Mouse (Mus musculus): ENCODE data around the gene Stoml1. TPM values are rescaled to one million over a fixed set of nuclear protein-coding genes. Genes with fewer than 3 reads are reported as not detected.

The Stoml1 gene
- polyA plus RNA-seq, 1 experiment, result 32.5 TPM

DNA sequence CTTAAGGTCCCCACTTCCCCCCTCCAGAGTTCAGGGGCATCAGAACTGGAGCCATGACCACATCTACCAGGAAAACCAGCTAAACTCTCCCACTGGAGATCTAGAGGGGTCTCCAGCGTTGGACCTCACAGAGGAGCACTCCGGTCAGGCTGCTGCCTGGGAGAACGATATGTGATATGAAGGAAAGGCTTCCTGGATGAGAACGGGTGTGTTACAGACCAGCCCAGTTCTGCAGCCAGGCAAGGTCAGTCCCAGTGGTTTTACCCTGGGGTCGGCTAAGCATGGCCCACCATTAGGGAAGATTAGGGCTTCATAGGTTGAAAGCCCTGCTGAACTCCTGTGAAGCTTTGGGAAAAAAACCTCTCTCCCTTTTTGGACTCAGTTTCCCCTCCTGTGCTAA is 39.6 kb upstream of the Stoml1 start:
- Histone ChIP-seq H3K36me3 (ENCODE audit: control insufficient read depth, insufficient read depth, low read length) (no peaks in the 10 kb centered on the region), H3K27ac (ENCODE audit: insufficient read depth, low read depth, low read length) (no peak overlapping the region), H3K27me3 (replicated peaks; ENCODE audit: control insufficient read depth, insufficient read depth, low read length) (no peaks in the 10 kb centered on the region), H3K4me3 (ENCODE audit: insufficient read depth, low read depth, low read length) (no peak overlapping the region), H3K4me1 (ENCODE audit: control insufficient read depth, insufficient read depth, low read length) (no peaks in the 10 kb centered on the region)
- no peak for TF ChIP-seq POLR2A (IDR thresholded peaks at IDR 0.05; ENCODE audit: low read depth, low read length)
- no peak for TF ChIP-seq CTCF (conservative IDR thresholded peaks at IDR 0.05; ENCODE audit: insufficient read depth, insufficient read length, low read depth, low read length)
- no peak for DNase-seq
- WGBS, result 54% methylated on average over 5 of the region's 5 CpGs

DNA sequence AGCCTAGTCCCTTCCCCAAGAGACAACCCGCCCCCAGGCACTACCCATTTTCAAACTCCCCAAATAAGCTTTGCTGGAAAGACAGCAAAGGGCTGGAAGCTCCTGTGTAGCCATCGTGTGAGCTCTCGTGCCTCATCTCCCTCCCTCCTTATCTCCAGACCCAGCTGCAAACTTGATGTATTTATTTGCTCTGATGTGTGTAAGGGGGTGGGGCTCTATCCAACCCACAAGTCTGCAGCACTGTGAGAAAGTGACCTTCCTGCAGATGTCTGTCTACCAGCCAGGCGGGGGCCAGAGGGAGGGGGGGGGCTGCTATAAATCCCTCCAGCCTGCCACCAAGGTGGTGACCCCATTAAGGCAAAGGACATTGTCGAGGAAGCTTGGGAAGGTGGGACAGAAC is 39.1 kb upstream of the Stoml1 start:
- Histone ChIP-seq H3K27me3 (replicated peaks; ENCODE audit: control insufficient read depth, insufficient read depth, low read length) (no peaks in the 10 kb centered on the region), H3K4me3 (ENCODE audit: insufficient read depth, low read depth, low read length) (no peak overlapping the region), H3K27ac (ENCODE audit: insufficient read depth, low read depth, low read length) (0 out of 2 replicates have a peak overlapping the region, but pooled peaks have one; percentile 35), H3K36me3 (ENCODE audit: control insufficient read depth, insufficient read depth, low read length) (no peaks in the 10 kb centered on the region), H3K4me1 (ENCODE audit: control insufficient read depth, insufficient read depth, low read length) (no peaks in the 10 kb centered on the region)
- 16% methylated on average over 5 of the region's 5 CpGs for WGBS
- TF ChIP-seq POLR2A (IDR thresholded peaks at IDR 0.05; ENCODE audit: low read depth, low read length), result no peak
- no peak for TF ChIP-seq CTCF (conservative IDR thresholded peaks at IDR 0.05; ENCODE audit: insufficient read depth, insufficient read length, low read depth, low read length)
- DNase-seq, result peak; percentile 73

DNA sequence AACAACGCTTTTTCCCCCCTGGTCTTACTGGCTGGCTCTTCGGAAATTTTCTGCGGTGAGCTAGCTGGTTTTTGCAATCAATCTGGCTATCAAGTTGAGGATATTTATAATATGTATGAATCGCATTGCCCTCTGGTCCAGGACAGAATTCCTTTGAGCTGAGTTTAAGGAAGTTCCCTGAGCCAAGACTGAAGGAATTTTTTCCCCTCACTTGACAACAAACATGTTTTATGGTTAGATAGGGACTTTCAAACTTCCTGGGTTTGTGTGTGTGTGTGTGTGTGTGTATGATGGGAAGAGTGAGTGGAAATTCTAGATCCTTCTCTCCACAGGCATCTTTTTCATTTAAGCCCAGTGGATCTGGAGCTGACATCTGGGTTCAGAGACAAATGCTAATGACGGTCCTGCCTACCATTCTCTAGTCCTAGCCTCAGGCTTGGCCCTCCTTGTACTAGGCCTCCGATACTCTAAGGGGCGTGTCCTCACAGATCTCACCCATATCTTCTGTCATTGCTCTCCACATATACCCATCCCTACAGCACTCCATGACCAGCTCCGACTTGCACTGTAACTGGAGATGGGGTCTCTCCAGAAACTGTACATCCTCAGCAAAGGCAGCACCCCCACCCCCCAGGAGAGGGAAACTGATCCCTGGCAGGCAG is 38.3 kb upstream of the Stoml1 start:
- no peaks in the 10 kb centered on the region for H3K36me3 ChIP-seq (ENCODE audit: control insufficient read depth, insufficient read depth, low read length)
- H3K4me1 ChIP-seq (ENCODE audit: control insufficient read depth, insufficient read depth, low read length), result no peaks in the 10 kb centered on the region
- H3K27ac ChIP-seq (ENCODE audit: insufficient read depth, low read depth, low read length), result peak overlapping the region; percentile 74
- H3K27me3 ChIP-seq (replicated peaks; ENCODE audit: control insufficient read depth, insufficient read depth, low read length), result no peaks in the 10 kb centered on the region
- DNase-seq, result peak; percentile 83
- WGBS, result 38% methylated on average over 8 of the region's 8 CpGs
- TF ChIP-seq CTCF (conservative IDR thresholded peaks at IDR 0.05; ENCODE audit: insufficient read depth, insufficient read length, low read depth, low read length) (no peak), POLR2A (IDR thresholded peaks at IDR 0.05; ENCODE audit: low read depth, low read length) (no peak)
- no peak overlapping the region for H3K4me3 ChIP-seq (ENCODE audit: insufficient read depth, low read depth, low read length)

DNA sequence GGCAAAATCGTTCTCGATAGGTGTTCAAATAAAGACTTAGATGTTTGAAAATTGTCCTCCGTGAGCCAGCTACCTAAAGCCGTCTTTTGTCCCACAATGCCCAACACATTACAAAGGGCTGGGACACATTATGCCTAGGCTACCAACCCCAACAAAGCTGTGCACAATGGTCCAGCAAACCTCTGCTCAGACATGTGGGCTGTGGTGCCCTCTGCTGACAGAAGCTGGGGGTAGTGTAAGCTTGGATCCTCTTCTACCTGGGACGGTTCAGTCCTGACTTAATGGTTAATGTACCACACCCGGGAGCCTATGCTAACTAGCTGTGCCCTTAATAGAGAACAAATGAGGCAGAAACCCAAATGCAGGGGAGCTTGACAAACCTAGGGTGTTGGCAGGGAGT is 36.6 kb upstream of the Stoml1 start:
- H3K36me3 ChIP-seq (ENCODE audit: control insufficient read depth, insufficient read depth, low read length), result no peaks in the 10 kb centered on the region
- H3K4me3 ChIP-seq (ENCODE audit: insufficient read depth, low read depth, low read length), result no peak overlapping the region
- H3K4me1 ChIP-seq (ENCODE audit: control insufficient read depth, insufficient read depth, low read length), result no peaks in the 10 kb centered on the region
- DNase-seq, result peak; percentile 76
- TF ChIP-seq CTCF (conservative IDR thresholded peaks at IDR 0.05; ENCODE audit: insufficient read depth, insufficient read length, low read depth, low read length) (peak; percentile 78), POLR2A (IDR thresholded peaks at IDR 0.05; ENCODE audit: low read depth, low read length) (no peak)
- WGBS, result 49% methylated on average over 6 of the region's 6 CpGs
- H3K27me3 ChIP-seq (replicated peaks; ENCODE audit: control insufficient read depth, insufficient read depth, low read length), result no peaks in the 10 kb centered on the region
- H3K27ac ChIP-seq (ENCODE audit: insufficient read depth, low read depth, low read length), result no peak overlapping the region

DNA sequence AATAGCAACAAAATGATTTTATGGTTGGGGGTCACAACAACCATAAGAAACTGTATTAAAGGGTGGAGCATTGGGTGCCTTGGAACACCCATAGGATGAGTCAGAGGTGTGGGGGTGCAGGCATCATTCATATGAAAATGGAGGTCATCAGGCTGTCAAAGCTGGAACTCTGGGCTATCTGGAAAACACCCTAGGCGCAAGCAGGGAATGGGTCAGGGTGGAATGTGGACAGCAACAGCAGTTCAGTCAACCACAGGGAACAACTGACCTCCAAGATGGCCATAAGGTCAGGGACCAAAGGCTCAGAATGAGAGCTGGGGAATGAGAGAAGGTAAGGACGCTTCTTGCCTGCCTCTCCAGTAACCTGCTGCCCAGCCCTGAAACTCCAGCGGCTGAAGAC is 34.4 kb upstream of the Stoml1 start:
- Histone ChIP-seq H3K27me3 (replicated peaks; ENCODE audit: control insufficient read depth, insufficient read depth, low read length) (no peaks in the 10 kb centered on the region), H3K4me1 (ENCODE audit: control insufficient read depth, insufficient read depth, low read length) (no peaks in the 10 kb centered on the region), H3K27ac (ENCODE audit: insufficient read depth, low read depth, low read length) (no peak overlapping the region), H3K36me3 (ENCODE audit: control insufficient read depth, insufficient read depth, low read length) (no peaks in the 10 kb centered on the region), H3K4me3 (ENCODE audit: insufficient read depth, low read depth, low read length) (no peak overlapping the region)
- DNase-seq, result no peak
- TF ChIP-seq POLR2A (IDR thresholded peaks at IDR 0.05; ENCODE audit: low read depth, low read length) (no peak), CTCF (conservative IDR thresholded peaks at IDR 0.05; ENCODE audit: insufficient read depth, insufficient read length, low read depth, low read length) (no peak)
- WGBS, result 80% methylated on average over 3 of the region's 3 CpGs

DNA sequence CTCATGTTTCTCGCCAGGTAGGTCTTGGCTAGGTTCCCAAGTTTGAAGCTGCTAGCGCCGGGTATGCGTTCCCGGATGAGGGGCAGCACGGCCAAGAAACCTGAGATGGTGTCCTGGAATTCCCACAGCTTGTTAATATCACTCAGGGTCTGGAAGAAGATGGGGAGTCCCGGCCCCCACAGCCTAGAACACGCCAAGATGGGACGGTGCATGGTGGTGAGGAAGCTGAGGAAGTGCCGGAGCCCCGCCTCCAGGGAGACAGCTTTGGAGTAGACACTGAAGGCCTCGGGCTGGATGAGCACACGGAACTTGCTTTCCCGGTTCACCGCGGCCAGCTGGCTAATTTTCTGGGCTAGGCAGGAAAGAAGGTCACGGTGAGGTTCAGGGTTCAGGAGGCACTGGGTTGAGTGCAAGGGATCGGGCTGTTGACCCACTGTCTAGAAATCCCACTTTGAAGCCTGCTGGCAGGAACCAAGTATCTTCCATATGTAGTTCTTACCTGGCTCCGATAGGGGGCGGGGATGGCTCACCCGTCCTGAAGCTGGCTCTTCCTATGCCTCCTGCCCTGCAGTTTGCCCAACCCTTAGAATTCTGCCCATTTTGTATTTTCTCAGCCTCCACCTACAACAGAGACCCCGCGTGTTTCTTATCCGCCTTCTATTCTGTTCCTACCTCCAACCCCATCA is 32.6 kb upstream of the Stoml1 start:
- Histone ChIP-seq H3K36me3 (ENCODE audit: control insufficient read depth, insufficient read depth, low read length) (no peaks in the 10 kb centered on the region), H3K4me3 (ENCODE audit: insufficient read depth, low read depth, low read length) (no peak overlapping the region), H3K27ac (ENCODE audit: insufficient read depth, low read depth, low read length) (no peak overlapping the region), H3K27me3 (replicated peaks; ENCODE audit: control insufficient read depth, insufficient read depth, low read length) (no peaks in the 10 kb centered on the region), H3K4me1 (ENCODE audit: control insufficient read depth, insufficient read depth, low read length) (no peaks in the 10 kb centered on the region)
- TF ChIP-seq CTCF (conservative IDR thresholded peaks at IDR 0.05; ENCODE audit: insufficient read depth, insufficient read length, low read depth, low read length) (peak; percentile 71), POLR2A (IDR thresholded peaks at IDR 0.05; ENCODE audit: low read depth, low read length) (no peak)
- 55% methylated on average over 24 of the region's 24 CpGs for WGBS
- peak; percentile 71 for DNase-seq

DNA sequence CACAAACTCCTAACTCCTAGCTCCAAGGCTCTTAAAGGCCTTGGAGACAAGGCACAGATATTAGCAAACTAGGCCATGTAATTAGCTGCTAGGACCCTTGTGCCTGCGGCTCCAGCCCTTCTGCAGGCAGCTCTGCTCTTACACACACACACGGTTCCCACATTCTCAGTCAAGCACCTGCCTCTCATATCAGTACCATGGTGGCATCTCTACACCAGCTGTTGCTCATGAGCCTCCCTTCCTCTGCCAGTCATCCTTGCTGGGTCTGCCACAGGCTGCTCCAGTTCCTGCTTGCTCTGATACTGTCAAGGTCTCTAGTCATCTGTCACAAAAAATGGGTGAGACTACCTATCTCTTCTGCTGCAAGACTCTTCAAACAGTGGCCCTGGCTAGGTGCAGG is 28.6 kb upstream of the Stoml1 start:
- 88% methylated on average over 2 of the region's 2 CpGs for WGBS
- DNase-seq, result no peak
- Histone ChIP-seq H3K27me3 (replicated peaks; ENCODE audit: control insufficient read depth, insufficient read depth, low read length) (no peaks in the 10 kb centered on the region), H3K4me3 (ENCODE audit: insufficient read depth, low read depth, low read length) (no peak overlapping the region), H3K4me1 (ENCODE audit: control insufficient read depth, insufficient read depth, low read length) (peaks cover 2% of the 10 kb centered on the region; the same call in 1 of the 2 replicates), H3K36me3 (ENCODE audit: control insufficient read depth, insufficient read depth, low read length) (no peaks in the 10 kb centered on the region), H3K27ac (ENCODE audit: insufficient read depth, low read depth, low read length) (no peak overlapping the region)
- TF ChIP-seq CTCF (conservative IDR thresholded peaks at IDR 0.05; ENCODE audit: insufficient read depth, insufficient read length, low read depth, low read length) (no peak), POLR2A (IDR thresholded peaks at IDR 0.05; ENCODE audit: low read depth, low read length) (no peak)

All from kidney, adult 2 months (tissue).